Mouse (Mus musculus): Measurements from ENCODE around the gene Npnt.

Npnt gene

GRCm38 (mm10) chr3:132856651-132857050 lies 93.4 kb downstream of the Npnt start:
- DNase-seq (ENCODE audit: low spot score in 2 of 2) = no peak

- DNase-seq (ENCODE audit: low spot score in 2 of 2) = no peak
Observed at GRCm38 (mm10) chr3:132855458-132856212, 94.5 kb downstream of the Npnt start.

GRCm38 (mm10) chr3:132854271-132854670 lies 95.8 kb downstream of the Npnt start:
- no peak for DNase-seq (ENCODE audit: low spot score in 2 of 2)

- DNase-seq (ENCODE audit: low spot score in 2 of 2) = no peak
Observed at GRCm38 (mm10) chr3:132851841-132852728, 98.0 kb downstream of the Npnt start.

- DNase-seq (ENCODE audit: low spot score in 2 of 2) = no peak
Observed at GRCm38 (mm10) chr3:132851417-132851816, 98.7 kb downstream of the Npnt start.

GRCm38 (mm10) chr3:132850431-132850830 lies 99.7 kb downstream of the Npnt start:
- no peak for DNase-seq (ENCODE audit: low spot score in 2 of 2)

GRCm38 (mm10) chr3:132849669-132850068 lies 100.4 kb downstream of the Npnt start:
- DNase-seq (ENCODE audit: low spot score in 2 of 2) = no peak

- DNase-seq (ENCODE audit: low spot score in 2 of 2) = no peak
Observed at GRCm38 (mm10) chr3:132842676-132843075, 107.4 kb downstream of the Npnt start.

GRCm38 (mm10) chr3:132839516-132839915 lies 110.6 kb downstream of the Npnt start:
- DNase-seq (ENCODE audit: low spot score in 2 of 2) = no peak

- DNase-seq (ENCODE audit: low spot score in 2 of 2) = no peak
Observed at GRCm38 (mm10) chr3:132838656-132839417, 111.3 kb downstream of the Npnt start.

- no peak for DNase-seq (ENCODE audit: low spot score in 2 of 2)
Observed at GRCm38 (mm10) chr3:132837134-132837533, 113.0 kb downstream of the Npnt start.

- DNase-seq (ENCODE audit: low spot score in 2 of 2) = no peak
Observed at GRCm38 (mm10) chr3:132835118-132835794, 114.8 kb downstream of the Npnt start.
